Mouse (Mus musculus): ENCODE measurements around the gene Ptprm. TPM values are rescaled to one million over a fixed set of nuclear protein-coding genes. Genes with fewer than 3 reads are reported as not detected.

The Ptprm gene
- 45.7 and 47.0 TPM in 2 replicates for polyA plus RNA-seq (2015; fragmentation: Nextera tagmentation; extraction: Ambion mirVana)

DNA sequence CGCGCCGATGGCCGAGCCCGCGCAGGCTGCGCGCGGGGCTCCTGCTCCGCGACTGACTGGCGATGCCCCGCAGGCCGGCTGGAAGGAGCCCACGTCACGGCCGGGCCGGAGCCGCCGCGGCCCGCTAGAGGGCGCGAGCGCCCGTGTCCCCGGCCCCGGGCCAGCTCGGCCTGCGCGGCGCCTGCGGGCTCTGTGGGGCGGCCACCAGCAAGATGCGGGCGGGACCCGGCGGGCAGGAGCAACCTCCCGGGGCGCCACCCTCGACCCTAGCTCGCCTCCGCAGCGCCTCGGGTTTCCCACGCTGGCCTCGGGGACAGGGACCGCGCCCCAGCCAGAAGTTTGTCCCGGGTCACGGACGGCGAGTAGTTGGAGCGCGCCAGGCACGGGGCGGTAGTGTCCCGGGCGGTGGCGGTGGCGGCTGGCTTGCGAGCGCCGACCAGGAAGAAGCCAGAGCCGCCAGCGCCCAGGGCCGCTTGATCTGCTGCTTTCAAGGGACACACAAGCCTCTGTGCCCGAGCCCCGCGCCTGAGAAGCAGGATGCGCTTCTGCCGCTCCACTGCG lies at the start of gene Ptprm:
Gene Ptprm (minus strand): TSS at position 7 of the 561 bp plus-strand sequence.
- H3K9me3 ChIP-seq (ENCODE audit: control insufficient read depth, low read length) = 0 out of 2 replicates have a peak, but pooled peaks cover 1% of the 10 kb centered on the region
- H3K9ac ChIP-seq (ENCODE audit: low read length) = peak within 1 kb of the TSS; percentile 96
- peak within 1 kb of the TSS; percentile 84 for H3K4me2 ChIP-seq (ENCODE audit: low read depth, low read length)
- peak; percentile 90 for ATAC-seq (ENCODE audit: low read depth)
- H3K4me1 ChIP-seq (replicated peaks; ENCODE audit: control insufficient read depth, insufficient read depth, low read length) = peaks cover 23% of the 10 kb centered on the region
- under 1% methylated on average over 63 of the region's 73 CpGs for WGBS
- H3K27ac ChIP-seq (ENCODE audit: low read length) = peak within 1 kb of the TSS; percentile 85
- no peaks in the 10 kb centered on the region for H3K36me3 ChIP-seq (ENCODE audit: control insufficient read depth, insufficient read depth, low read length)
- H3K4me3 ChIP-seq (ENCODE audit: low read length) = peak within 1 kb of the TSS; percentile 72
- peaks cover 2% of the 10 kb centered on the region; the same call in 1 of the 2 replicates for H3K27me3 ChIP-seq (ENCODE audit: control insufficient read depth, insufficient read depth, low read depth, low read length)

DNA sequence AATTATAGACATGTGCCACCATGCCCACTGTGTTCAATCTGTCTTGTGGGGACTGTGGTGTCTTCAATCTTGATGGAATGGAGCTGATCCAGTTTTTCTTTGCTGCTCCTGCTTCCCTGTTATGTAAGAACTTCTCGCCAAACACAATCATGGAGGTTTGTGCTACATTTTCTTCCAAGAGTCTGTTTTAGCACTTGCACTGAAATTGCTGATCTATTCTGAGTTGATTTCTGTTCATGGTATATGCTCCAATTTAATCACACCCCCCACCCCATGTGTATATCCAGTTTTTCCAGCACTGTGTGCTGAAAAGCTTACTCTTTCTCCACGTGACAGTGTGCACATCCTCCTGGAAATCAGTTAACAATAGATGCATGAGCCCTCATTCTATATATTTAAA lies 41.9 kb upstream of the Ptprm start:
- H3K4me3 ChIP-seq (ENCODE audit: low read length) = no peak overlapping the region
- no peak overlapping the region for H3K9ac ChIP-seq (ENCODE audit: low read length)
- WGBS = 69% methylated on average over 2 of the region's 2 CpGs

DNA sequence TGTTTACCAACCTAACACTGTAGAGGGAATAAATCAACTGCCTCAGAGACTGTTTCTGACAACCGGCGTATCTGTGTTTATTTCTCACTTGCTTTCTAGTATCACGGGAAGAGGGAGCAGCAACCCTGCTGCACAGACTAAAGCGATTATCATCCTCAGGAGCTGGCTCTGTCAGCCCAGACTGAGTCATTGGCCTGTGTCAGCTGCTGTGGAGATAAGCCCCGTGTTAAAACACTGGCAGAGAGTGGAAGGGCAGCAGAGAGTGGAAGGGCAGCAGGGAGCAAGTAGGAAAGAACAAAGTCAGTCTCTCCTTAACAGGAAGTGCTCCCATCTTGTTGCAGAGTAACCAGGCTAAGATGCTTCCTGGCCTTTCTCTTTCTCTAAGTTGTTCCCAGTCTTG lies 36.6 kb upstream of the Ptprm start:
- Histone ChIP-seq H3K36me3 (ENCODE audit: control insufficient read depth, insufficient read depth, low read length) (no peaks in the 10 kb centered on the region), H3K9me3 (ENCODE audit: control insufficient read depth, low read length) (no peaks in the 10 kb centered on the region), H3K4me2 (ENCODE audit: low read depth, low read length) (no peak overlapping the region), H3K4me3 (ENCODE audit: low read length) (no peak overlapping the region), H3K27ac (ENCODE audit: low read length) (no peak overlapping the region), H3K9ac (ENCODE audit: low read length) (no peak overlapping the region), H3K27me3 (ENCODE audit: control insufficient read depth, insufficient read depth, low read depth, low read length) (no peaks in the 10 kb centered on the region), H3K4me1 (replicated peaks; ENCODE audit: control insufficient read depth, insufficient read depth, low read length) (no peaks in the 10 kb centered on the region)
- WGBS = 21% methylated on average over 5 of the region's 5 CpGs
- no peak for ATAC-seq (ENCODE audit: low read depth)

More for the DNA sequence above, 41.9 kb upstream of the Ptprm start:
- Histone ChIP-seq H3K9me3 (ENCODE audit: control insufficient read depth, low read length) (no peaks in the 10 kb centered on the region), H3K36me3 (ENCODE audit: control insufficient read depth, insufficient read depth, low read length) (no peaks in the 10 kb centered on the region), H3K4me1 (replicated peaks; ENCODE audit: control insufficient read depth, insufficient read depth, low read length) (no peaks in the 10 kb centered on the region), H3K4me2 (ENCODE audit: low read depth, low read length) (no peak overlapping the region), H3K27ac (ENCODE audit: low read length) (no peak overlapping the region), H3K27me3 (ENCODE audit: control insufficient read depth, insufficient read depth, low read depth, low read length) (no peaks in the 10 kb centered on the region)
- no peak for ATAC-seq (ENCODE audit: low read depth)

DNA sequence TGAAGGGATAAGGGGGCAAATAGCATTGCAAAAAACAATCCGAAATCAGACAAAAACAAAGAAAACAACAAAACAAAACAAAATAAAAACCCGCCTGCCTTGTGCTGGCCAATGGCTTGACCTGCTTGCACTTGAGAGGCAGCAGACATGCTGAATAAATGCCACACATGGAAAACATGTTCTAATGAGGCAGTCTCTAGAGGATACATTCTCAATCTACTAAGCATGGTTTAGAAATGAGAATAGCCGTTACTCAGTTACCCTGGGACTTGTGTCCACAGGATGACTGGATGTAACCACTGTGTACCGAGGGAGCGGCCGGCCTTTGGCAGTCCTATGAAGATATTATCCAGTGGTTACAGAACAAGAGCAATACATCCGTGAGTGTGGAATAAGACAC lies 33.9 kb upstream of the Ptprm start:
- no peak overlapping the region for H3K9ac ChIP-seq (ENCODE audit: low read length)
- H3K4me1 ChIP-seq (replicated peaks; ENCODE audit: control insufficient read depth, insufficient read depth, low read length) = no peaks in the 10 kb centered on the region
- H3K27ac ChIP-seq (ENCODE audit: low read length) = no peak overlapping the region
- 80% methylated on average over 7 of the region's 7 CpGs for WGBS
- no peaks in the 10 kb centered on the region for H3K27me3 ChIP-seq (ENCODE audit: control insufficient read depth, insufficient read depth, low read depth, low read length)
- H3K4me3 ChIP-seq (ENCODE audit: low read length) = no peak overlapping the region
- no peak overlapping the region for H3K4me2 ChIP-seq (ENCODE audit: low read depth, low read length)
- no peak for ATAC-seq (ENCODE audit: low read depth)
- no peaks in the 10 kb centered on the region for H3K36me3 ChIP-seq (ENCODE audit: control insufficient read depth, insufficient read depth, low read length)
- no peaks in the 10 kb centered on the region for H3K9me3 ChIP-seq (ENCODE audit: control insufficient read depth, low read length)

DNA sequence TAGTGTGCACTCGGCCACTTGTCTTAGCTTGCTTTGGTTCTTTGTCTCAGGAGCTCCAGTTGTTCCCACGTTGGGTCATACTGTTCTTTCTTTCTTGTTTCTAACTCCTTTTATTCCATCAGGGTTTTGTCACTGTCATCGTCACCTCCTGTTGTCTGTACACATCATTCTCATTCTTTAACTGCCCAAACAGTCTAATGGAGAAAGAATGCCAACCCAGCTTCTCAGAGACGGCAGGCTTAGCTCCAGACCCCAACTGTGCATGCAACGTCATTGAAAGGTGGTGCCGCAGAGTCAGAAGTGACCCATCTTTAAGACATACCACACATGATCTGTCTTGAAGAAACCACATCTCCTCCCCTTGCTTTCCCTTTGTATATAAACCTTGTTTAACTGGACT lies 31.0 kb upstream of the Ptprm start:
- WGBS = 65% methylated on average over 6 of the region's 6 CpGs
- Histone ChIP-seq H3K4me2 (ENCODE audit: low read depth, low read length) (no peak overlapping the region), H3K9ac (ENCODE audit: low read length) (no peak overlapping the region), H3K4me1 (replicated peaks; ENCODE audit: control insufficient read depth, insufficient read depth, low read length) (peaks cover 3% of the 10 kb centered on the region; the same call in 1 of the 2 replicates), H3K36me3 (ENCODE audit: control insufficient read depth, insufficient read depth, low read length) (no peaks in the 10 kb centered on the region), H3K27me3 (ENCODE audit: control insufficient read depth, insufficient read depth, low read depth, low read length) (no peaks in the 10 kb centered on the region), H3K27ac (ENCODE audit: low read length) (no peak overlapping the region), H3K9me3 (ENCODE audit: control insufficient read depth, low read length) (no peaks in the 10 kb centered on the region), H3K4me3 (ENCODE audit: low read length) (no peak overlapping the region)
- no peak for ATAC-seq (ENCODE audit: low read depth)

DNA sequence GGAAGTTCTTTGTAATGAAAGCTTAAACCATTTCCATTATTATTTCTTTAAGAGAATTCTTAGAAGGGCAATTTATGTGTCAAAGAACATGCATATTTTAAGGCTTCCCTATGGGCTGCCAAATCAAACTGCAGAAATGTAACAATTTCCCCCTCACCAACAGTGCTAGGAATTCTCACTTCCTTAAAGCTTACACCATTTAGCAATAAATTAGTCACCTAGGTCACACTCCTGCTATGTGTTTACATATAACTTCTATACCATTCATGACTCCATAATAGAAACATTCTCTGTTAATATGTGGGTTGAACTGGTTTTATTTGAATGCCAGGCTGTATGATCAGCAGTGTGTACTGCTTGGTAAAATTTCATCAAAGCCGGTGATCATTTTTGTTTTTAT lies 29.4 kb upstream of the Ptprm start:
- Histone ChIP-seq H3K27ac (ENCODE audit: low read length) (no peak overlapping the region), H3K36me3 (ENCODE audit: control insufficient read depth, insufficient read depth, low read length) (no peaks in the 10 kb centered on the region), H3K9me3 (ENCODE audit: control insufficient read depth, low read length) (no peaks in the 10 kb centered on the region), H3K4me2 (ENCODE audit: low read depth, low read length) (no peak overlapping the region), H3K27me3 (ENCODE audit: control insufficient read depth, insufficient read depth, low read depth, low read length) (no peaks in the 10 kb centered on the region), H3K9ac (ENCODE audit: low read length) (no peak overlapping the region), H3K4me3 (ENCODE audit: low read length) (no peak overlapping the region), H3K4me1 (replicated peaks; ENCODE audit: control insufficient read depth, insufficient read depth, low read length) (peaks cover 3% of the 10 kb centered on the region; the same call in 1 of the 2 replicates)
- ATAC-seq (ENCODE audit: low read depth) = no peak
- 64% methylated on average over 1 of the region's 1 CpGs for WGBS

DNA sequence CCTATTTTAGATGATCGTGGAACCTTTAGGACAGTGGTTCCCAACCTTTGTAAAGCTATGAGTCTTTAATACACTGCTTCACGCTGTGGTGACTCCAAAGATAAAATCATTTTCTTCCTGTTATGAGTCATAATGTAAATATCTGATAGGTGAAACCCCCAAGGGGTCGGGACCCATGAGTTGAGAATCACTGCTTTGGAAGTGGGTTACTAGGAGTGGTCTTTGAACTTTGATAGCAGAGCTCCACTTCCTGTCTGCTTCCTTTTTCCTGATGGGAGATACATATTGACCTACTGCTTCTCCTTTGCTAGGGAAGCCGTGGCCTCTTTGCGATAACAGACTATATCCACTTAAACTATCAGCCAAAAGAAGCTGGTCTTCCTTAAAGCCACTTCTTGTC lies 27.4 kb upstream of the Ptprm start:
- Histone ChIP-seq H3K36me3 (ENCODE audit: control insufficient read depth, insufficient read depth, low read length) (no peaks in the 10 kb centered on the region), H3K4me1 (replicated peaks; ENCODE audit: control insufficient read depth, insufficient read depth, low read length) (peaks cover 3% of the 10 kb centered on the region; the same call in 1 of the 2 replicates), H3K9ac (ENCODE audit: low read length) (no peak overlapping the region), H3K9me3 (ENCODE audit: control insufficient read depth, low read length) (no peaks in the 10 kb centered on the region), H3K27ac (ENCODE audit: low read length) (no peak overlapping the region), H3K27me3 (ENCODE audit: control insufficient read depth, insufficient read depth, low read depth, low read length) (no peaks in the 10 kb centered on the region; the same call in 1 of the 2 replicates), H3K4me2 (ENCODE audit: low read depth, low read length) (no peak overlapping the region), H3K4me3 (ENCODE audit: low read length) (no peak overlapping the region)
- no peak for ATAC-seq (ENCODE audit: low read depth)
- WGBS = 58% methylated on average over 5 of the region's 5 CpGs

DNA sequence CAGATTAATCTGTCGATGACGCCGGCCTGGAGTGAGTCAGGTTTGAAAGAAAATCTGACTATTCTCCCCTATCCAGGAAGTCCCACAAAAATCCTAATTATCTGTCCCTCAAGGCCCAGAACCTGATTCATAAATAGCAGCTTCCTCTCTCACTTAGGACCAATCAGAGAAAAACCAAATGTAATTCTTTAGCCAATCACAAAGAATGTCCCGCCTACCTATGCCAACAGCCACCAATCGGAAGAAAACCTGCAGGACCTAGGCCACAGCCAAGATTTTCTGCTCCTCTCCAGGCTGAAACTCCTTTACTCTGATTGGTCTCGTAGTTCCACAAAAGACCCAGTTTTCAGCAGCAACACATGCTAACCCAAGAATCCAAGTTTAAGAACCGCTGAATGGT lies 13.6 kb upstream of the Ptprm start:
- 85% methylated on average over 7 of the region's 7 CpGs for WGBS
- Histone ChIP-seq H3K4me1 (replicated peaks; ENCODE audit: control insufficient read depth, insufficient read depth, low read length) (peaks cover 6% of the 10 kb centered on the region), H3K27ac (ENCODE audit: low read length) (no peak overlapping the region), H3K4me3 (ENCODE audit: low read length) (no peak overlapping the region), H3K27me3 (ENCODE audit: control insufficient read depth, insufficient read depth, low read depth, low read length) (no peaks in the 10 kb centered on the region), H3K9ac (ENCODE audit: low read length) (no peak overlapping the region), H3K9me3 (ENCODE audit: control insufficient read depth, low read length) (no peaks in the 10 kb centered on the region), H3K36me3 (ENCODE audit: control insufficient read depth, insufficient read depth, low read length) (no peaks in the 10 kb centered on the region), H3K4me2 (ENCODE audit: low read depth, low read length) (no peak overlapping the region)
- ATAC-seq (ENCODE audit: low read depth) = no peak

DNA sequence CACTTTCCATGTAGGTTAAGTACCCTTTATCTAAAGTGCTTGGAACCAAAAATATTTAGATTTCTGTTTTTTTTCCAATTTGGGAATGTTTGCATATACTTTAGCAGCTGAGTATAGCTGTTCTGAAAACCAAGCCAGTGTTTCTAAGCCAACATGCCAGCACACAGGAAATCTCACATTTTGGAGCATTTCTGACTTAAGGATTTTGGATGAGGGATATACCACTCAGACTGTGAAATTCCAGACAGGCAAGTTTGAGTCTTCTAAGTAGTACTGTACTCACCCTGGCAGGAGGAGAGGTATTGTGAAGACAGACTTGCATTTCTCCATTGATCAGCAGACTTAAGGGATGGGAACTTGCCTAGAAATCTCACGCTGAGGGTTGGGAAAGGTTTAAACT lies 10.2 kb upstream of the Ptprm start:
- no peak overlapping the region for H3K4me2 ChIP-seq (ENCODE audit: low read depth, low read length)
- H3K9me3 ChIP-seq (ENCODE audit: control insufficient read depth, low read length) = no peaks in the 10 kb centered on the region
- 59% methylated on average over 1 of the region's 1 CpGs for WGBS
- no peaks in the 10 kb centered on the region for H3K27me3 ChIP-seq (ENCODE audit: control insufficient read depth, insufficient read depth, low read depth, low read length)
- no peaks in the 10 kb centered on the region for H3K36me3 ChIP-seq (ENCODE audit: control insufficient read depth, insufficient read depth, low read length)
- H3K4me1 ChIP-seq (replicated peaks; ENCODE audit: control insufficient read depth, insufficient read depth, low read length) = peaks cover 8% of the 10 kb centered on the region
- peak; percentile 78 for ATAC-seq (ENCODE audit: low read depth)
- peak overlapping the region; percentile 23; the same call in 1 of the 2 replicates for H3K27ac ChIP-seq (ENCODE audit: low read length)
- no peak overlapping the region for H3K9ac ChIP-seq (ENCODE audit: low read length)
- H3K4me3 ChIP-seq (ENCODE audit: low read length) = no peak overlapping the region
